Mouse (Mus musculus) intestine, embryonic 15.5 days (tissue): Measurements from ENCODE around the gene Zfyve28. TPM values are rescaled to one million over a fixed set of nuclear protein-coding genes. Genes with fewer than 3 reads are reported as not detected.

Source experiments
- ATAC-seq: fragments of 200-750 bp; cut with Nextera tagmentation; 2 replicates; pipeline ENCODE4 v1.8.0; 2017; ENCODE audit warnings: moderate TSS enrichment, moderate library complexity
- H3K27ac ChIP-seq: fragments of 300-500 bp; sonication (generic); 2 replicates; pipeline ENCODE4 v1.5.1; 2015; ENCODE audit warnings: mild to moderate bottlenecking, inconsistent platforms
- H3K27me3 ChIP-seq: fragments of 300-500 bp; sonication (generic); replicated peaks from 2 replicates; pipeline ENCODE4 v1.6.1; 2015; ENCODE audit warnings: inconsistent platforms
- H3K36me3 ChIP-seq: fragments of 300-500 bp; sonication (generic); 2 replicates; pipeline ENCODE4 v1.6.1; 2015; ENCODE audit warnings: inconsistent platforms
- H3K4me1 ChIP-seq: fragments of 300-500 bp; sonication (generic); replicated peaks from 2 replicates; pipeline ENCODE4 v1.6.1; 2015; ENCODE audit warnings: inconsistent platforms
- H3K4me2 ChIP-seq: fragments of 300-500 bp; sonication (generic); replicated peaks from 2 replicates; pipeline ENCODE4 v1.6.1; 2015; ENCODE audit warnings: mild to moderate bottlenecking, inconsistent platforms
- H3K4me3 ChIP-seq: fragments of 300-500 bp; sonication (generic); replicated peaks from 2 replicates; pipeline ENCODE4 v1.5.1; 2015; ENCODE audit warnings: inconsistent platforms
- H3K9ac ChIP-seq: fragments of 300-500 bp; sonication (generic); 2 replicates; pipeline ENCODE4 v1.6.1; 2015; ENCODE audit warnings: inconsistent platforms
- H3K9me3 ChIP-seq: fragments of 300-500 bp; sonication (generic); 2 replicates; pipeline ENCODE4 v1.6.1; 2016; ENCODE audit warnings: inconsistent platforms
- WGBS: fragments of 180-500 bp; shearing (Covaris S2); methylation state at CpG from one replicate; pipeline ENCODE4 v1.1.7; 2015; 5-methylcytosine and 5-hydroxymethylcytosine counted together
- polyA plus RNA-seq: library from polyadenylated mRNA; unstranded; fragments of >200 nt; fragmentation: Nextera tagmentation; extraction: Ambion mirVana; gene quantifications from 2 replicates; pipeline ENCODE4 v1.2.1, GENCODE M21; 2015

Zfyve28 gene
- polyA plus RNA-seq, 1 experiment from 2014 or later = 0.65 TPM

- Histone ChIP-seq H3K27me3 (no peaks in the 10 kb centered on the region), H3K36me3 (no peaks in the 10 kb centered on the region), H3K4me2 (0 out of 2 replicates have a peak overlapping the region, but pooled peaks have one; percentile 14), H3K4me1 (no peaks in the 10 kb centered on the region), H3K4me3 (no peak overlapping the region), H3K9ac (no peak overlapping the region), H3K27ac (no peak overlapping the region), H3K9me3 (no peaks in the 10 kb centered on the region)
- WGBS = 77% methylated on average over 4 of the region's 4 CpGs
- ATAC-seq = no peak
Observed at GRCm38 (mm10) chr5:34167857-34168256, 120.4 kb downstream of the Zfyve28 start.

- no peak overlapping the region for H3K4me3 ChIP-seq
- H3K4me2 ChIP-seq = no peak overlapping the region
- WGBS = 71% methylated on average over 4 of the region's 4 CpGs
- H3K9me3 ChIP-seq = no peaks in the 10 kb centered on the region
- H3K9ac ChIP-seq = no peak overlapping the region
- H3K36me3 ChIP-seq = 0 out of 2 replicates have a peak, but pooled peaks cover 2% of the 10 kb centered on the region
- H3K27me3 ChIP-seq = no peaks in the 10 kb centered on the region
- ATAC-seq = no peak
- H3K4me1 ChIP-seq = no peaks in the 10 kb centered on the region
- H3K27ac ChIP-seq = no peak overlapping the region
Observed at GRCm38 (mm10) chr5:34165793-34166192, 122.5 kb downstream of the Zfyve28 start.

GRCm38 (mm10) chr5:34148476-34148875, 139.8 kb downstream of the Zfyve28 start:
- Histone ChIP-seq H3K27me3 (no peaks in the 10 kb centered on the region), H3K36me3 (no peaks in the 10 kb centered on the region), H3K9me3 (no peaks in the 10 kb centered on the region), H3K4me3 (no peak overlapping the region), H3K27ac (no peak overlapping the region), H3K4me1 (no peaks in the 10 kb centered on the region), H3K4me2 (no peak overlapping the region), H3K9ac (no peak overlapping the region)
- ATAC-seq = no peak

GRCm38 (mm10) chr5:34147554-34147953, 140.7 kb downstream of the Zfyve28 start:
- H3K36me3 ChIP-seq = no peaks in the 10 kb centered on the region
- no peak overlapping the region for H3K4me3 ChIP-seq
- ATAC-seq = no peak
- H3K27me3 ChIP-seq = no peaks in the 10 kb centered on the region
- H3K27ac ChIP-seq = no peak overlapping the region
- no peaks in the 10 kb centered on the region for H3K4me1 ChIP-seq
- H3K4me2 ChIP-seq = no peak overlapping the region
- H3K9me3 ChIP-seq = no peaks in the 10 kb centered on the region
- 89% methylated on average over 3 of the region's 3 CpGs for WGBS
- H3K9ac ChIP-seq = no peak overlapping the region

Other genes starting within 250 kb of the Zfyve28 start
- gene Poln, start 119.0 kb downstream of the Zfyve28 start, polyA plus RNA-seq = 0.51 and 0.84 TPM in 2 replicates
- 30.1 and 34.4 TPM in 2 replicates for gene Haus3, start 118.9 kb downstream of the Zfyve28 start, polyA plus RNA-seq
- gene Mxd4, start 100.7 kb downstream of the Zfyve28 start, polyA plus RNA-seq = 18.7 and 19.4 TPM in 2 replicates
- gene Cfap99, start 151 bp upstream of the Zfyve28 start, polyA plus RNA-seq = not detected in 2 replicates
- 144 and 149 TPM in 2 replicates for gene Rnf4, start 47.8 kb upstream of the Zfyve28 start, polyA plus RNA-seq
- gene Fam193a, start 81.5 kb upstream of the Zfyve28 start, polyA plus RNA-seq = 7.6 and 8.4 TPM in 2 replicates
- 14.4 and 16.2 TPM in 2 replicates for gene Tnip2, start 225.5 kb upstream of the Zfyve28 start, polyA plus RNA-seq
- gene Sh3bp2, start 237.4 kb upstream of the Zfyve28 start, polyA plus RNA-seq = 4.5 and 6.2 TPM in 2 replicates